Mouse (Mus musculus) myocyte (in vitro differentiated cells): ENCODE data around the gene Tmem266.

ENCODE experiments used
- CEBPB ChIP-seq: IDR thresholded peaks from 2 replicates; pipeline ENCODE4 v1.6.1; 2011; ENCODE audit warnings: mild to moderate bottlenecking, moderate library complexity; ENCODE audit not compliant: poor library complexity, insufficient read depth, severe bottlenecking
- E2F4 ChIP-seq: IDR thresholded peaks from one replicate; pipeline ENCODE4 v1.6.1; 2011; ENCODE audit warnings: mild to moderate bottlenecking, control low read depth, moderate library complexity; ENCODE audit not compliant: insufficient read depth
- MAX ChIP-seq: IDR thresholded peaks from one replicate; pipeline ENCODE4 v1.6.1; 2011; ENCODE audit warnings: low read depth, mild to moderate bottlenecking, control low read depth
- MYOD1 ChIP-seq, 3 experiments: IDR thresholded peaks; one replicate each; pipeline ENCODE4 v1.6.1; 2011; ENCODE audit warnings: control low read depth in 2 of 3, low read depth in 2 of 3, mild to moderate bottlenecking in 2 of 3, moderate library complexity in 1 of 3; ENCODE audit not compliant: insufficient read length in 2 of 3, control insufficient read depth in 1 of 3
- POLR2A ChIP-seq: IDR thresholded peaks from one replicate; pipeline ENCODE4 v1.6.1; 2011; ENCODE audit warnings: low read depth, mild to moderate bottlenecking, control low read depth, moderate library complexity; ENCODE audit not compliant: insufficient read length
- POLR2AphosphoS2 ChIP-seq: IDR thresholded peaks from one replicate; pipeline ENCODE4 v1.6.1; 2011; ENCODE audit warnings: low read depth, control low read depth; ENCODE audit not compliant: insufficient read length
- SRF ChIP-seq: IDR thresholded peaks from one replicate; pipeline ENCODE4 v1.6.1; 2011; ENCODE audit warnings: low read depth; ENCODE audit not compliant: control insufficient read depth, insufficient read length
- TCF12 ChIP-seq: IDR thresholded peaks from one replicate; pipeline ENCODE4 v1.6.1; 2011; ENCODE audit warnings: mild to moderate bottlenecking, control low read depth; ENCODE audit not compliant: poor library complexity, insufficient read depth, severe bottlenecking
- USF1 ChIP-seq: IDR thresholded peaks from one replicate; pipeline ENCODE4 v1.6.1; 2011; ENCODE audit warnings: low read depth, mild to moderate bottlenecking, control low read depth, moderate library complexity

DNA sequence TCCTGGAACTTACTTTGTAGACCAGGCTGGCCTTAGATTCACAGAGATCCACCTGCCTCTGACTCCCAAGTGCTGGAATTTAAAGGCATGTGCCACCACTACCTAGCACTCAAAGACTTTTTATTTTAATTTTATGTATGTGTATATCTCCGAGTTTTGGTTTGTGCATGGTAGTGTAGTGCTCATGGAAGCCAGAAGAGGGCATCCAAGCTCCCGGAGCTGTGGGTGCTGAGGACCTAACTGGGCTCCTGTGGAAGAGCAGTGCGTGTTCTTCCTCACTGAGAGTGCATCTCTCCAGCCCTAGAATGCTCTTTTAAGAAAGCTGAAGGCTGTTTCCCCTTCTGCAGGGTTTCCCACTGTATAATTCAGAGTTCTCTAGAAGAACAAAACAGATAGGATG, 83.1 kb downstream of the Tmem266 start:
- TF ChIP-seq POLR2A = no peak
- no peak for TF ChIP-seq TCF12
- TF ChIP-seq POLR2AphosphoS2 = no peak
- no peak for TF ChIP-seq MAX
- TF ChIP-seq SRF = no peak
- no peak for TF ChIP-seq USF1
- TF ChIP-seq E2F4 = no peak
- no peak for TF ChIP-seq MYOD1 (IDR thresholded peaks at IDR 0.05; ENCODE audit: control insufficient read depth in 1 of 3, insufficient read length in 2 of 3, low read depth in 2 of 3)
- TF ChIP-seq CEBPB = no peak
